Mouse (Mus musculus): ENCODE data around the gene Atp2b1.

GRCm38 (mm10) chr10:98881492-98881891, 32.7 kb upstream of the Atp2b1 start:
- TF ChIP-seq POLR2A (IDR thresholded peaks at IDR 0.05; ENCODE audit: insufficient read length, low read depth) (no peak), E2F4 (IDR thresholded peaks at IDR 0.05; ENCODE audit: insufficient read depth) (no peak), MYOG (IDR thresholded peaks at IDR 0.05; ENCODE audit: control insufficient read depth in 1 of 3, insufficient read depth in 1 of 3, insufficient read length in 2 of 3, low read depth in 2 of 3) (no peak), CEBPB (IDR thresholded peaks at IDR 0.05; ENCODE audit: insufficient read depth, poor library complexity, severe bottlenecking) (no peak), MYOD1 (IDR thresholded peaks at IDR 0.05; ENCODE audit: control insufficient read depth in 1 of 3, insufficient read length in 2 of 3, low read depth in 2 of 3) (no peak), REST (IDR thresholded peaks at IDR 0.05; ENCODE audit: insufficient read depth, insufficient read length) (no peak), POLR2AphosphoS2 (IDR thresholded peaks at IDR 0.05; ENCODE audit: insufficient read length, low read depth) (no peak), MAX (IDR thresholded peaks at IDR 0.05; ENCODE audit: low read depth) (no peak), USF1 (IDR thresholded peaks at IDR 0.05; ENCODE audit: low read depth) (no peak), SRF (IDR thresholded peaks at IDR 0.05; ENCODE audit: control insufficient read depth, insufficient read length, low read depth) (no peak), TCF12 (IDR thresholded peaks at IDR 0.05; ENCODE audit: insufficient read depth, poor library complexity, severe bottlenecking) (no peak)
